Mouse (Mus musculus): ENCODE measurements around the gene Paip2b. TPM values are rescaled to one million over a fixed set of nuclear protein-coding genes. Genes with fewer than 3 reads are reported as not detected.
"Not testable (repeated sequence)": the region's sequence is repeated elsewhere in the genome, so short reads cannot be mapped to it uniquely, and the experiment has no call there.

Paip2b gene
- polyA plus RNA-seq, 1 experiment from 2014 or later: 23.9 TPM

DNA sequence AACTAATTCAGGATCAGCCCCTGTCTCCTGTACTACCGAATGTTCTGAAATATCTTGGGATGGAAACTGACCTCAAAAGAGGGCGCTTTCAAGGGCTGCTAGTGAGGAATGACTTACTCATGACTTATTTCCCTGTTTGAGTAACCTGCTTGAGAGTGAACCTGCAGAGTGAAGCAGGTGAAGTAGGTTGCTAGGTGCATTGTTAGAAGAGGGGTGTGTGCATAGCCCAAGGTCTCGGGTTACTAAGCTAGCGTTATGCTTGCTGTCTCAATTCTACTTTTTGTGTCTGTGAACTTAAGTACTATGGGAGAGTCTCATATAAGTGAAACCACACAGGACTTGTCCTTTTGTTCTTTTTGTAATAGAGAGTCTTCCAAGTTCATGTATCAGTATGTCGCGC, 8.5 kb upstream of the Paip2b start:
- no peak overlapping the region for H3K9ac ChIP-seq
- H3K36me3 ChIP-seq: no peaks in the 10 kb centered on the region
- no peak overlapping the region for H3K4me3 ChIP-seq
- no peaks in the 10 kb centered on the region for H3K27me3 ChIP-seq
- H3K27ac ChIP-seq (replicated peaks): no peak overlapping the region
- WGBS: 80% methylated on average over 6 of the region's 6 CpGs
- H3K4me1 ChIP-seq (replicated peaks): no peaks in the 10 kb centered on the region
- no peak for ATAC-seq (ENCODE audit: low read depth)
- no peaks in the 10 kb centered on the region for H3K9me3 ChIP-seq
- H3K4me2 ChIP-seq: no peak overlapping the region

DNA sequence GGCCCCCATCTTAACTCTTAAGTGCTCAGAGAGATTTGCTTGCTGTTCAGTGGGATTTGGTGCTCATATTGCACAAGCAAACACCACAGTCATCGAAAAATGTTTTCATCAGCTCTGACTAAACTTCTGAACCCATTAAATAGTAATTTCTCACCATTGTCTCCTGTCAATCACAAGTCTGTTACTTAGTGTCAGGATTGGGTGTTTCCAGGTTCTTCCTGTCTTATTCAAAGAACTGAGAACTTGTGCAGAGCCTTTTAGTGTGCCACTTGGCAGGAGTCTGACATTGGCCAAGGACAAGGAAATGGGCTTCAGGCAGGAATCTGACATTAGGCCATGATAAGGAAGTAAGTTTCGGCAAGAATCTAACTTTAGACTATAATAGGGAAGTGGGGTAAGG, 6.5 kb upstream of the Paip2b start:
- Histone ChIP-seq H3K9ac (no peak overlapping the region), H3K27me3 (no peaks in the 10 kb centered on the region), H3K4me1 (replicated peaks) (no peaks in the 10 kb centered on the region), H3K36me3 (no peaks in the 10 kb centered on the region), H3K27ac (replicated peaks) (no peak overlapping the region), H3K4me3 (no peak overlapping the region), H3K4me2 (no peak overlapping the region), H3K9me3 (no peaks in the 10 kb centered on the region)
- 95% methylated on average over 2 of the region's 2 CpGs for WGBS
- ATAC-seq (ENCODE audit: low read depth): no peak

DNA sequence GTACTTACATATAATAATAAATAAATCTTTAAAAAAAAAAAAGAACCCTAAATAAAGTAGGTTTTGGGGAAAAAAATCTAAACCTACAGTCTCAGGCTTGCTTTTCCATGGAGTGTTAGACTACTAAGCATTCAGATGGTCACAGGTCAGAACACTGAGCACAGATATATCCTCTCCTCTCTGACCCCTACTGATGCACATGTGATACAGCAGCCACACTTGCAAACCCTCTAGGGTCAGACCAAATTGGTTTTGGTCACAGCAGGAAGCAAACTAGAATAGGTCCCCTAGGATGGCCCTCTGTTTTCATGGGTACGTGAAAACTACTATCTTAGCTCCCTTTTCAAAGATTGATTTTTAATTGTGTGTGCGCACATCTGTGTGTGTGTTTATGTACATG, 5.3 kb upstream of the Paip2b start:
- WGBS: 76% methylated on average over 2 of the region's 2 CpGs
- Histone ChIP-seq H3K9ac (no peak overlapping the region), H3K36me3 (no peaks in the 10 kb centered on the region)

DNA sequence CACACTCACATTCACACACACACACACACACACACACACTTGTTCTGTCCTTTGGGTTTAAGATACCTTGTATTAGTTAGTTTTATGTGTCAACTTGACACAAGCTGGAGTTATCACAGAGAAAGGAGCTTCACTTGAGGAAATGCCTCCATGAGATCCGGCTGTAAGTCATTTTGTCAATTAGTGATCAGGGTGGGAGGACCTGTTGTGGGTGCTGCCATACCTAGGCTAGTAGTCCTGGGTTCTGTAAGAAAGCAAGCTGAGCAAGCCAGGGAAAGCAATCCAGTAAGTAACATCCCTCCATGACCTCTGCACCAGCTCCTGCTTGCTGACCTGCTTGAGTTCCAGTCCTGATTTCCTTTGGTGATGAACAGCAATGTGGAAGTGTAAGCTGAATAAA, 852 bp upstream of the Paip2b start:
- Histone ChIP-seq H3K9ac (peak overlapping the region; percentile 51; the same call in 1 of the 2 replicates), H3K4me2 (peak overlapping the region; percentile 56), H3K27ac (replicated peaks) (peak overlapping the region; percentile 72; the same call in 1 of the 2 replicates), H3K4me1 (replicated peaks) (peaks cover 23% of the 10 kb centered on the region), H3K4me3 (peak overlapping the region; percentile 30)
- WGBS: 64% methylated on average over 1 of the region's 1 CpGs
- H3K36me3 ChIP-seq; ATAC-seq (ENCODE audit: low read depth); H3K9me3 ChIP-seq; H3K27me3 ChIP-seq: not testable (repeated sequence)

More for the DNA sequence above, 5.3 kb upstream of the Paip2b start:
- Histone ChIP-seq H3K9me3 (no peaks in the 10 kb centered on the region), H3K27ac (replicated peaks) (no peak overlapping the region), H3K4me2 (no peak overlapping the region), H3K27me3 (no peaks in the 10 kb centered on the region), H3K4me3 (no peak overlapping the region), H3K4me1 (replicated peaks) (0 out of 2 replicates have a peak, but pooled peaks cover 5% of the 10 kb centered on the region)
- no peak for ATAC-seq (ENCODE audit: low read depth)

DNA sequence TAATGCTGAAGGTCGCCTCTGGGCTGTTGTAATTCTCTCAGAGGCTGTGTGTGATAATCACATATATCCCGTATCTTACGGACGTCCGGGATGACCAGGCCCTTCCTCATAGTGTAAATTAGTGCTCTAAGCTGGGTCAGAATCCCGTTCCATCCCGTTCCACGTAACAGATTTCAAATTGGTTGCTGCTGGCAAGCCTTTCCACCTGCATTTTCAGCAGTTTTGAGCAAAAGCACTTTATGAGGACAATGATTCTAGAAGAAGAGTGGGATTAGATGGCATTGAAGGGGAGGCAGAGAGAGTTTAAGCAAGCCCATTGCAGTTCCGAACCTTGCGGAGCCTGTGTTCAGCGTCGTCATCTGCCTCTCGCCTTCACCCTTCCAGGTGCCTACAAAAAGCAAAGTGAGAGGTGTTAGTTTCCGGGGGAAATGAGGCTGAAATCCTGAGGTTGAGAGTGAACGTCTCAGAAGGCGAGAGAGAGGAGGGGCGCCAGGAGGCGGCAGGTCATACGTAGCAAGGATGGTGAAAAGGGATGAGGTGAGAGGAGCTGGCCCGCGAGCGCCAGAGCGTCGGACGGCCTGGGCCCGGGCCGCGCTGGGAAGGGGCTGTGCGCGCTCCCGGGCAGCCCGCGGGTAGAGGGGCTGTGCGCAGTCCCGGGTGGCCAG, 468 bp downstream of the Paip2b start:
- Histone ChIP-seq H3K27me3 (no peaks in the 10 kb centered on the region), H3K4me3 (peak overlapping the region; percentile 69), H3K9ac (peak overlapping the region; percentile 77), H3K36me3 (no peaks in the 10 kb centered on the region), H3K4me2 (peak overlapping the region; percentile 65), H3K4me1 (replicated peaks) (peaks cover 23% of the 10 kb centered on the region), H3K9me3 (no peaks in the 10 kb centered on the region), H3K27ac (replicated peaks) (peak overlapping the region; percentile 93)
- ATAC-seq (ENCODE audit: low read depth): peak; percentile 90
- under 1% methylated on average over 35 of the region's 35 CpGs for WGBS

DNA sequence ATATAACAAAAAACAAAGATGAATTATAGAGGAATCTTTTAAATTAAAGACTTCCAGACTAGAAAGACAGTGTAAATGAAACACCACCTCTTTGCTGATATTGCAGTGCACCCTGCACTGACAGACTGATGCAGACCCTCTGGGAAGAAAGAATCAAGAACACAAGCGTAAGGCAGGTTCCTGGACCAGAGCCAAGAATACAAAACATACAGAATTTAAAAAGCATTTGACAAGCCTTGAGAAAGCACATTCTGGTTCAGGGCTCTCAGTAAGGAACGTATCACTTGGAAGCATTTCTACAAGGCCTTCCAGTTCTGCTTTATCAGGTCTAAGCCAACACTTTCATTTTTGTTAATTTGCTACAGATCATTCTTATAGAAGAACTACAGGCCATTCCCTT, 9.7 kb downstream of the Paip2b start:
- H3K27me3 ChIP-seq: no peaks in the 10 kb centered on the region
- WGBS: 56% methylated on average over 2 of the region's 2 CpGs
- H3K4me2 ChIP-seq: no peak overlapping the region
- H3K4me1 ChIP-seq (replicated peaks): peaks cover 4% of the 10 kb centered on the region
- no peak overlapping the region for H3K9ac ChIP-seq
- no peak overlapping the region for H3K27ac ChIP-seq (replicated peaks)
- 0 out of 2 replicates have a peak, but pooled peaks cover 10% of the 10 kb centered on the region for H3K9me3 ChIP-seq
- no peak for ATAC-seq (ENCODE audit: low read depth)
- H3K4me3 ChIP-seq: no peak overlapping the region
- peaks cover 13% of the 10 kb centered on the region; the same call in 1 of the 2 replicates for H3K36me3 ChIP-seq

DNA sequence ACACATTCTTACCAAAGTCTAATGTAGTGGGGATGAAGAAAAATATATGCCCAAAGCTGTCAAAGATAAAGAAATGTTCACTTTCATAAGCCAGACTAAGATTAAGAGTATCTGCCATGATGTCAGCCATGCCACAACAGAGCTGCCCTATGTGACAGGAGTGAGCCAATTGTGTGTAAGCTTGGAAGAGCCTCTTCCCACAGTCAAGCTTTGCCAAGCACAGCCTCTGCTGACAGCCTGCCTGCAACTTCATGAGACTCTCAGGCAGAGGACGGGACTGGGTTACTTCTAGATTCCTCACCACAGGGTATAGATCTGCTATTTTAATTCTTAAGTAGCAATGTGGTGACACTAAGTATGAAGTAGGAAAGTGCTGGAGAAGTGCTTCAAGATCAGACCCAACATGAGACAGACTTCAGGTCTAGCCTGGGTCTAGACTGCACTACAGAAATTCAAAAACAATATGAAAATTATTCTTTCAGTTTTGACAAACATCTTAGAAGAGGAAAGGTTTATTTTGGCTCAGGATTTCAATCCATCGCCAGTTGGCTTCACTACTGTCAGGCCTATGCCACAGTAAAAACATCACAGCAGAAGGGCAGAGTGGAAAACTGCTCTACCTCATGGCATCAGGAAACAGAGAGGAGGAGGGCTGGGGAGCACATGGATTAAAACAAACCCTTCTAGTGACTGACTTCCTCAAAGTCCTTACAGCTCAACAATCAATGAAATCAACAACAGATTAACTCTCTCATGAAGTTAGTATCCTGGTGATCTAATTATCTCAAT, 10.6 kb downstream of the Paip2b start:
- WGBS: 87% methylated on average over 2 of the region's 2 CpGs

DNA sequence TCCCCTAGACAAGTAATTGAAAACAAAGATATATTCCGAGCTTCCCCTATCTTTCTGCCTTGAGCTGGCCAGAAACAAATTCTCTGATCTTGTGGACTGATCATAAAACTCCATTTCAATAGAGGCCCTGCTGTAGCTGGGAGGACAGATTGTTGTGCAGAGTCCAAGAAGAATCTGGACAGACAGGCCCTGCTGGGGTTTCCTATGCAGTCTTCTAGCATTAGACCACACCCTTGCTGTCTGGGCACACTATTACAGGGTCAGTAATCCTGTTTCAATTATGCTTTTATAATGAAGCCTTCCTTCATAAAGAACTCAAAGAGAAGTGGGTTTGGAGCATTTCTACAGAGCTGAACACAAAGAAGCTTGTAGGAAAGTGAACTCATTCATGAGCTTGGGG, 12.5 kb downstream of the Paip2b start:
- H3K4me2 ChIP-seq: no peak overlapping the region
- 82% methylated on average over 1 of the region's 1 CpGs for WGBS

More for the DNA sequence above, 10.6 kb downstream of the Paip2b start:
- ATAC-seq (ENCODE audit: low read depth): no peak
- Histone ChIP-seq H3K9ac (no peak overlapping the region), H3K36me3 (peaks cover 20% of the 10 kb centered on the region), H3K9me3 (0 out of 2 replicates have a peak, but pooled peaks cover 12% of the 10 kb centered on the region), H3K4me3 (no peak overlapping the region), H3K27me3 (no peaks in the 10 kb centered on the region), H3K4me1 (replicated peaks) (peaks cover 4% of the 10 kb centered on the region), H3K27ac (replicated peaks) (no peak overlapping the region), H3K4me2 (no peak overlapping the region)

DNA sequence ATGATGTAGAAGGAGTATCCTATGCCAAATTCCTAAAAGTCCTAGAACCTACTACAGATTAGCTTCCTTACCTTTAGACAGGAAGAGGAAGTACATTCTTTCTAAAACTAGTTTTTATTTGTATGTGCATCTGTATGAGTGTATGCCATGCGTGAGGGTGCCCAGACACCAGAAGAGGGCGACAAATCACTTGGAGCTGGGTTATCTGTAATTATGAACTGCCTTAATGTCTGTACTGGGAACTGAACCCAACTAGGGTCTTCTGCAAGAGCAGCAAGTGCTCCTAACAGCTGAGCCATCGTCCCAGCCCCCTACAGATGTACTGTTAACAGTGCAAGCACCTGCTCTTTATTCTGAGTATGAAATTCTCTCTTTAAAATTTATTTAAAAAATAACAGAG, 15.7 kb downstream of the Paip2b start:
- no peak overlapping the region for H3K4me2 ChIP-seq
- WGBS: 96% methylated on average over 3 of the region's 3 CpGs

More for the DNA sequence above, 12.5 kb downstream of the Paip2b start:
- ATAC-seq (ENCODE audit: low read depth): no peak
- Histone ChIP-seq H3K4me3 (no peak overlapping the region), H3K36me3 (peaks cover 34% of the 10 kb centered on the region), H3K9me3 (0 out of 2 replicates have a peak, but pooled peaks cover 12% of the 10 kb centered on the region), H3K4me1 (replicated peaks) (peaks cover 4% of the 10 kb centered on the region), H3K27me3 (no peaks in the 10 kb centered on the region), H3K27ac (replicated peaks) (no peak overlapping the region), H3K9ac (no peak overlapping the region)

DNA sequence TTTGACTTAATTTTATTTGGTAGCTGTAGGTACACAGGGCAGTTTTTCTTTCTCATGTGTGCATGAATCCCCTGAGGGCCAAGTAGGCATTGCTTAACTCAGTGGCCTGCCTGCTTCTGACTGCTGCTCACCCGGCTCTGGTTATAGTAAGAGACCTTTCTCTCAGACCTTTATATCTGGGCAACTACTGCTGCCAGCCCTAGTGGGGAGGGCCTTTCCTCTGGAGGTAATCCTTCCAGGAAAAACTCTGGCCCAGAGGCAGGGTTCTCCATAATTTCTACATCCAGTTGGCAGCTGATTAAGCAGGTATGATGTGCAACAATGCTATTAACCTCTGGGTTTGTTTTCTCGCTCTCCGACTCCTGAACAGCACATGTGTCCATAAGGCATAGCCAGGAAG, 28.7 kb downstream of the Paip2b start:
- no peak overlapping the region for H3K4me3 ChIP-seq
- no peaks in the 10 kb centered on the region for H3K4me1 ChIP-seq (replicated peaks)
- H3K27me3 ChIP-seq: no peaks in the 10 kb centered on the region
- 90% methylated on average over 3 of the region's 3 CpGs for WGBS
- H3K9ac ChIP-seq: no peak overlapping the region
- ATAC-seq (ENCODE audit: low read depth): no peak
- H3K9me3 ChIP-seq: no peaks in the 10 kb centered on the region
- H3K36me3 ChIP-seq: peaks cover 78% of the 10 kb centered on the region
- H3K27ac ChIP-seq (replicated peaks): no peak overlapping the region
- no peak overlapping the region for H3K4me2 ChIP-seq

More for the DNA sequence above, 15.7 kb downstream of the Paip2b start:
- no peak overlapping the region for H3K9ac ChIP-seq
- H3K4me3 ChIP-seq: no peak overlapping the region
- peaks cover 53% of the 10 kb centered on the region for H3K36me3 ChIP-seq
- no peak overlapping the region for H3K27ac ChIP-seq (replicated peaks)
- H3K27me3 ChIP-seq: no peaks in the 10 kb centered on the region
- no peak for ATAC-seq (ENCODE audit: low read depth)
- 0 out of 2 replicates have a peak, but pooled peaks cover 12% of the 10 kb centered on the region for H3K9me3 ChIP-seq
- H3K4me1 ChIP-seq (replicated peaks): no peaks in the 10 kb centered on the region

DNA sequence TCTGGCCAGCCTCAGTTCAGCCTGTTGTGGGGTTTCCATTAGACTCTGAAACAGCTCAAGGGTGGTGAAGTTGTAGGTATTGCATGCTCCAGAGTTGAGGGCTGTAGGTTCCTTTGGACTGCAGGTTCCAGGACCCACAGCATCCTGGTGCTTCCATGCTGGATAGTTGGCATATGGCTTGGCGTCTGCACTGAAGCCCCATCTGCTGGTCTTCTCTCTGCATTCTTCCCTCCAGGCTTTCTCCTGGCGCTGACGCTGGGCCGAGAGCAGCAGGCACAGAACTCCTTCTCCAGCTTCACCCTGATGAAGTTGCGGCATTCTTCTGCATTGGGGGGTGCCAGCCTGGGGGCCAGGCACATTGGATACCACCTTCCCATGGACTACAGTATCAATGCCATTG, 29.5 kb downstream of the Paip2b start:
- H3K36me3 ChIP-seq: peaks cover 73% of the 10 kb centered on the region
- H3K27me3 ChIP-seq: no peaks in the 10 kb centered on the region
- H3K9ac ChIP-seq: no peak overlapping the region
- no peaks in the 10 kb centered on the region for H3K9me3 ChIP-seq
- no peak overlapping the region for H3K4me2 ChIP-seq
- 94% methylated on average over 5 of the region's 5 CpGs for WGBS
- no peaks in the 10 kb centered on the region for H3K4me1 ChIP-seq (replicated peaks)
- no peak for ATAC-seq (ENCODE audit: low read depth)
- H3K27ac ChIP-seq (replicated peaks): no peak overlapping the region
- H3K4me3 ChIP-seq: no peak overlapping the region

DNA sequence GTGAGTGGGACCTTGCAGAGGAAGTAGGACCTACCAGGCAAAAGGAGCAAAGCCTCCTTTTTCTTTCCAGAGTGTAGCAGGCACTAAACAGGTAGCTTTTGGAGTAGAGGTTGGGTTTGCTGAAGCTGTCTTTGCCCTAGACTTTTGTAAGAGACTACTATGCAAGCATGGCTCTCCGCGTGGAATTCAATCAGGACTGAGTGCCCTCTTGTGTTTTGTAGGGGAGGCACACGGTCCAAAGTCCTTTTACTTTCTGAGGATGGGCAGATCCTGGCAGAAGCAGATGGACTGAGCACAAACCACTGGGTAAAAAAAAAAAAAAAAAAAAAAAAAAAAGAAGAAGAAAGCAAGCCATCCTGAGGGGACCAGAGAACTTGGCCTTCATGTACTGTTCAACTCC, 34.9 kb downstream of the Paip2b start:
- H3K27me3 ChIP-seq: no peaks in the 10 kb centered on the region
- peaks cover 21% of the 10 kb centered on the region for H3K4me1 ChIP-seq (replicated peaks)
- 60% methylated on average over 3 of the region's 3 CpGs for WGBS
- ATAC-seq (ENCODE audit: low read depth): no peak
- peak overlapping the region; percentile 68; the same call in 1 of the 2 replicates for H3K4me2 ChIP-seq
- peaks cover 38% of the 10 kb centered on the region for H3K36me3 ChIP-seq
- H3K9ac ChIP-seq: no peak overlapping the region
- H3K27ac ChIP-seq (replicated peaks): no peak overlapping the region
- H3K4me3 ChIP-seq: no peak overlapping the region
- no peaks in the 10 kb centered on the region for H3K9me3 ChIP-seq

Measured in neural tube, embryonic 13.5 days (tissue).